Mouse (Mus musculus) limb, embryonic 10.5 days (tissue): ENCODE results near the gene Pcna. TPM values are rescaled to one million over a fixed set of nuclear protein-coding genes. Genes with fewer than 3 reads are reported as not detected.

Experiments
- DNase-seq: peaks from one replicate; pipeline ENCODE4 v3.0.0-alpha.2; 2017; ENCODE audit warnings: low spot score
- H3K27ac ChIP-seq: fragments of 300-500 bp; sonication (generic); 2 replicates; pipeline ENCODE4 v1.5.1; 2016; ENCODE audit warnings: mild to moderate bottlenecking
- H3K27me3 ChIP-seq: fragments of 300-500 bp; sonication (generic); 2 replicates; pipeline ENCODE4 v1.6.1; 2016; ENCODE audit warnings: low read depth, mild to moderate bottlenecking; ENCODE audit not compliant: poor library complexity, severe bottlenecking
- H3K36me3 ChIP-seq: fragments of 300-500 bp; sonication (generic); 2 replicates; pipeline ENCODE4 v1.6.1; 2016; ENCODE audit warnings: mild to moderate bottlenecking, moderate library complexity
- H3K4me1 ChIP-seq: fragments of 300-500 bp; sonication (generic); 2 replicates; pipeline ENCODE4 v1.6.1; 2016
- H3K4me3 ChIP-seq: fragments of 300-500 bp; sonication (generic); 2 replicates; pipeline ENCODE4 v1.5.1; 2016; ENCODE audit warnings: mild to moderate bottlenecking, moderate library complexity
- H3K9me3 ChIP-seq: fragments of 300-500 bp; sonication (generic); replicated peaks from 2 replicates; pipeline ENCODE4 v1.6.1; 2016; ENCODE audit warnings: mild to moderate bottlenecking
- WGBS: fragments of 180-500 bp; shearing (Covaris S2); methylation state at CpG from one replicate; pipeline ENCODE4 v1.1.7; 2016; 5-methylcytosine and 5-hydroxymethylcytosine counted together
- polyA plus RNA-seq: library from polyadenylated mRNA; unstranded; fragments of >200 nt; fragmentation: Nextera tagmentation; extraction: Ambion mirVana; gene quantifications from 2 replicates; pipeline ENCODE4 v1.2.1, GENCODE M21; 2016

Pcna gene
- polyA plus RNA-seq, 1 experiment from 2014 or later = 401 TPM

DNA sequence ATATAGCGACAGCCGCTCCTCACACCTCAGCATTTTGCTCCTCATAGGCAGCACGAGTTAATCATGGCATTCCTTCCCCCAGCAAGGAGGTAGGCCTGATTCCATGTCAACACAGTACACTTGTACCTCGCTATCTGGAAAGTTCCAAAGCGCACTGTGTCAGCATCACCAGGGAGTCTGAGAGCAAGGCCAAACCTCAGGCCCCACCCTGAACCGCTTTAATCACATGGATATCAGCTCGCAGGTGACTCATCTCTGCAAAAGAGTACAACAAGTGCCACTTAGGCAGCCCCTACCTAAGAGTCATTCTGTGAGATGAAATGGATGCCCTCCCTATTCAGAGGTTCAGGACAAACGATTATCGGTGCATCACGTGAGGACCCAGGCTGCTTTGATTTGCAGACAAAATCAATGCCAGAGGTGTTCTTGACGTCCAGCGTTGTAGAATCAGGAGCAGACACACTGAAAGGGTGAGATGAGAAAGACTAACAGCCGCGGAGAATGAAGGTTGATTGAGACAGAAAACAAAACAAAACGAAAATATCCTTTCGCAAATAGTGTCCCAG lies 46.7 kb downstream of the Pcna start:
- no peak overlapping the region for H3K27ac ChIP-seq
- H3K4me1 ChIP-seq = no peaks in the 10 kb centered on the region
- WGBS = 89% methylated on average over 16 of the region's 16 CpGs
- H3K36me3 ChIP-seq = no peaks in the 10 kb centered on the region
- H3K4me3 ChIP-seq = no peak overlapping the region
- H3K9me3 ChIP-seq = no peaks in the 10 kb centered on the region
- H3K27me3 ChIP-seq = no peaks in the 10 kb centered on the region
- no peak for DNase-seq

DNA sequence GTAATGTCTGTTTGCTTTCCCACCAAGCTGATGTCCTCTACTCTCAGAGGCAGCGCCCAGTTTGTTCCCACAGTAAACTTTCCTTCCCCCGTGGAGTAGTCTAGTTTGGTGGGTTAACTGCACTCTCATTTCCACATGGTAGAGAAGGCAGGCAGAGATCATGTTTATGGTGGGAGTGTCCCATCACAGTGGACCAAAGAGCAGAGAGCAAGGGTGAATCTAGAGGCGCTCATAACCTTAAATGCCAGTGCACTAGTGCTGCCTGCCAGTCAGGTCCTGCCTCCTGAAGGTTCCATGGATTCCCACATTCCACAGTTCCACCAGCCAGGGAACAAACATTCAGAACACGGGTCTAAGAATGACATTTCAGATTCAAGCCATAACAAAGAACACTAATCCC lies 47.6 kb downstream of the Pcna start:
- WGBS = 81% methylated on average over 4 of the region's 4 CpGs
- H3K27ac ChIP-seq = no peak overlapping the region
- H3K4me3 ChIP-seq = no peak overlapping the region
- no peaks in the 10 kb centered on the region for H3K4me1 ChIP-seq
- H3K36me3 ChIP-seq = no peaks in the 10 kb centered on the region
- no peaks in the 10 kb centered on the region for H3K27me3 ChIP-seq
- no peak for DNase-seq
- no peaks in the 10 kb centered on the region for H3K9me3 ChIP-seq

DNA sequence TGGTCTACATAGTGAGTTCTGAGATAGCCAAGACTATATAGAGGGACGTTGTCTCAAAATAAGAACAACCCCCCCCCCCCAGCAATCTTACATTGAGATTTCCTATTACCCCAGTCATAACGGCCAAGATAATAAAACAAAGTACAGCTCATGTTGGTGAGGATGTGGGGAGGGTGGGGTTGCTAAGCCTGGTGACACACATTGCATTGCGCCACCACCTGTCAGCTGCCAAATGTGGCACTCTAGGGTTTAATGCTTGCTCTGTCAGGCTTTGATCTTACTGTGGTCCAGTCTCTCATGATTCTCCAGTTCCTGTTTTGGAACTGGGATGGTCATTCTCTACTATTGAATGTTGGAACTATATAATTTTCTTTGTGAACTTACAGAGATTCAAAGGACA lies 49.3 kb downstream of the Pcna start:
- Histone ChIP-seq H3K9me3 (no peaks in the 10 kb centered on the region), H3K27ac (no peak overlapping the region), H3K4me3 (no peak overlapping the region), H3K27me3 (no peaks in the 10 kb centered on the region), H3K4me1 (no peaks in the 10 kb centered on the region), H3K36me3 (no peaks in the 10 kb centered on the region)
- WGBS = 79% methylated on average over 3 of the region's 3 CpGs
- DNase-seq = no peak

DNA sequence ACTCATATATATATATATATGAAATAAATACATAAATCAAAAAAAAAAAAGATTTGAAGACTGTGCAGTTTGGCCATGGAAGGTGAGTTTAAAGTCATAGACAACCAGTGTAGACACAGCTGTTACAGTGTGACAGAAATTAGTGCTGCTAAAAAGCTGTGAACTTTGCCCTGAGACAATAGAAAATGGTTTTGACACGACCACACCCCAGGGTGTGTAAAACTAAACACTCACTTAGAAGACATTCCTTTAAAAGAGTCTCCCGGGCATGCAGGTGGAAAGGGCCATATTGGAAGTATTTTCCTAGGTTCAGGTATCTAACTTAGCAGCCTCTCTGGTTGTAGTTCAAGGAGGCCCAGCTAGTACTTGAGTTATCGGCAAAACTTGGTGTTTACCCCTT lies 49.9 kb downstream of the Pcna start:
- H3K9me3 ChIP-seq = no peaks in the 10 kb centered on the region
- no peaks in the 10 kb centered on the region for H3K4me1 ChIP-seq
- no peaks in the 10 kb centered on the region for H3K36me3 ChIP-seq
- H3K27ac ChIP-seq = no peak overlapping the region
- H3K27me3 ChIP-seq = no peaks in the 10 kb centered on the region
- DNase-seq = no peak
- WGBS = 80% methylated on average over 3 of the region's 3 CpGs
- H3K4me3 ChIP-seq = no peak overlapping the region

Other genes with a start within 250 kb of the Pcna start
- gene Rassf2, start 223.1 kb downstream of the Pcna start, polyA plus RNA-seq = 5.5 and 5.9 TPM in 2 replicates
- gene Slc23a2, start 108.2 kb downstream of the Pcna start, polyA plus RNA-seq = 8.1 and 9.8 TPM in 2 replicates
- gene Tmem230, start 5.5 kb downstream of the Pcna start, polyA plus RNA-seq = 38.7 and 45.0 TPM in 2 replicates
- gene Cds2, start 9.8 kb upstream of the Pcna start, polyA plus RNA-seq = 25.8 and 26.7 TPM in 2 replicates
- gene Prokr2, start 132.1 kb upstream of the Pcna start, polyA plus RNA-seq = 0.34 and 0.78 TPM in 2 replicates